Mouse (Mus musculus): ENCODE results near the gene Metap1. TPM values are rescaled to one million over a fixed set of nuclear protein-coding genes. Genes with fewer than 3 reads are reported as not detected.
A peak's percentile ranks its signal among the peaks of the same experiment; 100 is the strongest.
"Not testable (repeated sequence)": the region's sequence is repeated elsewhere in the genome, so short reads cannot be mapped to it uniquely, and the experiment has no call there.

Gene Metap1
- total RNA-seq, 2 experiments from 2014 or later: 43.8 to 45.0 TPM

DNA sequence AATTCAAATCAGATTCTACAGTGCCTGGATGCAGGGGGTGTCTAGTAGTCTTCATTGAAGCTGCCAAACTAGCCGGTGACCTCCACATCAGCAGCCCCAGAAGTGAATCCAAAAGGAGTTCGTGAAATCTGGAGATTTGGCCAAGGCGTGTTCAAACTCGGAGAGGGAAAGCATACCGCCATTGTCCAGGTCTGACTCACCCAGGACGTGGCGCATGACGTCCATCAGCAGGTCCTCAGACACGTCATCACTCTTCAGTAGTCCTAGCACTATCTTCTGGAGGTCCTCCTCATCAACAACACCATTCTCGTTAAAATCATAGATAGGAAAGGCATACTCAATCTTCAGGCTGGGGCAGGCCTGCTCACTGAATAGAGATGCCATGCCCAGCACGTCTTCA is 14.4 kb upstream of the Metap1 start:
- DNase-seq (ENCODE audit: low spot score in 2 of 2): no peak

DNA sequence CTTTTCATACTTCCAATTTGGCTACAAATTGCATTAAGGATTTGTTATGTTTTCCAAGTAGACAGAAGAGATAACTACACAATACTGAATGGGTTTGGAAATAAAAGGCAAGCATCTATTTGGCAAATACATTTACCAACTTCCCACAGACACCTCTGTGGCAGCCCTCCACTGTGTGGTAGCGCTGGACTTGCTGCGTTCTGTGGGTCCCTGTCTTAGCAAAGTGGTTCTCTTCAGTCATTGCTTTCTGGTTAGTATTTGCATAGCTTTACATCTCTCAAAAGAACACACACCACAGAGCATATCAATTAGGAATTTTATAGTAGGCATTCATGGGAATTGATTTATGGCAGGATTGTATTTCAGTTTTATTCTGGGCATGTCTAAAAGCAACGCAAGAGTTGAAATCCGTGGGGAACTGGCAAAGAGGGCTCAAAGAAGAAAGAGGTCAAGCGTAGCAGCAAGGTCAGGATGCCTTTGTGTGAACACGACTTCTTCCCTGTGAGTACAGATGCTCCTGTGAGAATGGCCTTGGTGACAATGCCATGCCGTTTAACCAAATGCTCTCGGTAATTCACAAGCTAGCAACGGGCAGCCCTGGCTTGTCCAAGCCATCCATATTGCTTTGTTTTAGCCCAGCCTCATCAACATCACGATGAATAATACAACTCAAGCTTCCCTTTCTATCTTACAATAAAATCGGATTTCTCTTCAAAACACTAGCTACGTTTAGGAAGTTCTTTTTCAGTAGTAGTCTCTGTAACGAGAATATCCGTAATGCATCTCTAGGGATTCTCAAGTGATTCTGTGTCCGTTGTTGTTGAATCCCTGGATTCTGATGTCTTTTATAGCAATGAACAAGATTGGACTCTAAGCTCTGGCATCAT is 10.8 kb upstream of the Metap1 start:
- no peak for DNase-seq (ENCODE audit: low spot score in 2 of 2)

DNA sequence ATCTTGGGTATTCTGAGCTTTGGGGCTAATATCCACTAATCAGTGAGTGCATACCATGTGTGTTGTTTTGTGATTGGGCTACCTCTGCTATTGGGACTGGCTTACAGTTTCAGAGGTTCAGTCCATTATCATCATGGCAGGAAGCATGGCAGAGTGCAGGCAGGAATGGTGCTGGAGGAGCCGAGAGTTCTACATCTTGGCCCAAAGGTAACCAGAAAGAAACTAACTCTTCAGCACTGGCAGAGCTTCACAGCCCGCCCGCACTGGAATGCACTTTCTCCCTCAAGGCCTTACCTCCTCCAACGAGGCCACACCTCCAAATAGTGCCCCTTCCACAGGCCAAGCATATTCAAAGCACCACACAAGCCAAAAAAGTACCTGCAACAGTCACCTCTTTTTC is 9.4 kb upstream of the Metap1 start:
- DNase-seq (ENCODE audit: low spot score in 2 of 2): no peak

DNA sequence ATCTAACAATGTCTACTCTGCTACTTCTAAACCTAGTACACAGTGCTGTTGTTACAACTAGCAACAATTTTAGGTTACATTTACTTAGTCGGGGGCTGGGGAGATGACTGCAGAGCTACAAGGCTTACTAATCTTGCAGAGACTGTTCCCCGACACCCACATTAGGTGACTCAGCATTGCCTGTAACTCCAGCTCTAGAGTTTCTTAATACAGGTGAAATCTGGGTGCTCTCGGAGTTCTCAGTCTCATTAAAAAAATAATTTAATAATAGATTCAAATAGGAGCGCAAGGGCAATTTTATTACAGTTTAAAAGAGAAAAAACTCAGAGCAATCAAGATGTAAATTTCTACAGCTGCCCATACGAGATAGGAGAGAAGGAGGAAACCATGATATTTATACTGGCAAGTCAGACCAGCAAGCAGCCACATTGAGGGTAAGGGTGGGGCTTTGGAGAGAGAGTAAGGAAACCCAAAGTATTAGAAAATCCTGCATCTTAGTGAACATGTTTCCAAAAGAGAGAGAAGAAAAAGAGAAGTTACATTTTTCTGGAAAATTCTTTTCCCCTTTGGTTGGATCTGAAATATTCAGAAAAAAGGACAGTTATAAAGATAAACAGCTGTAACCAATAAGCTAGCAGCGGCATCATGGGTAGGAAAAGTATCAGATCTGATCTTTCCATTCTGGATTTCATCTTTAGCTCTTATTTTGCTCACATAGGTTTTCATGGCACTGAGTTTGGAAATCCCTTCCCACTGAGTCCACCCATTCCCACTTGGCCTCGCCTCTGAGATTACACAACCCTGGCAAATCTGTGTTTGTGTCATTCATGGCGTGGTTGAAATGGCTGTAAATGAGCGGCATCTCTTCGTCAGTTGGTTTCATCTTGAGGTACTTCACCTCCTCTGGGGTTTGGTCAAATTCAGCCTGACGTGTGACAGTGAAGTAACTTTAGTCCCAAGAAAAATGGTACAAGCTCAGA is 6.1 kb upstream of the Metap1 start:
- DNase-seq (ENCODE audit: low spot score in 2 of 2): no peak

DNA sequence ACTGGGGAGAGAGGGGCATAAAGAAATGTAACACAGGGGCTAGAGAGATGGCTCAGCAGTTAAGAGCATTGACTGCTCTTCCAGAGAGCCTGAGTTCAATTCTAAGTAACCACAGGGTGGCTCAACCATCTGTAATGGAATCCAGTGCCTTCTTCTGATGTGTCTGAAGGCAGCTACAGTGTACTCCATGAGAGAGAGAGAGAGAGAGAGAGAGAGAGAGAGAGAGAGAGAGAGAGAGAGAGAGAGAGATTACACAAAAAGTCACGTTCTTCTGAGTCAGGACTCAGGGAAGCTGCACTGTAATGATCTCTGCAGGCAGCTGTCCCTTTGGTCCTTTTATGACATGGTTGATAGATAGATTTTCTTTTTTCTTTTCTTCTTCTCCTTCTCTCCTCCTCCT is 5.2 kb upstream of the Metap1 start:
- DNase-seq (ENCODE audit: low spot score in 2 of 2): no peak

DNA sequence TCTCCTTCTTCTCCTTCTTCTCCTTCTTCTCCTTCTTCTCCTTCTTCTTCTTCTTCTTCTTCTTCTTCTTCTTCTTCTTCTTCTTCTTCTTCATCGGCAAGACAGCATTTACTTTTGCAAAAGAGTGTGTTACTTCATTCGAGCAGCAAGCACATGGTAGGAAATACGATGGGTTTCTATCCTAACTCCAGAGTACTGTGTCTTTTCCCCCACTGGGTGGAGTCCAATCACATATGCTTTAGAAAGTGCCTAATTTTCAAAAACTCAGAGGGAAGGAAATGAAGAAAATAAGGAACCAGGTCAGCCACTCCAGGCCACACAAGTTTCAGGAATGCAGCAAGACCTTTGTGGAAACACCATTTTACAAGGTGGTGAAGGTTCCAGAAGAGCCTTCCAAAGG is 4.4 kb upstream of the Metap1 start:
- DNase-seq (ENCODE audit: low spot score in 2 of 2): no peak

DNA sequence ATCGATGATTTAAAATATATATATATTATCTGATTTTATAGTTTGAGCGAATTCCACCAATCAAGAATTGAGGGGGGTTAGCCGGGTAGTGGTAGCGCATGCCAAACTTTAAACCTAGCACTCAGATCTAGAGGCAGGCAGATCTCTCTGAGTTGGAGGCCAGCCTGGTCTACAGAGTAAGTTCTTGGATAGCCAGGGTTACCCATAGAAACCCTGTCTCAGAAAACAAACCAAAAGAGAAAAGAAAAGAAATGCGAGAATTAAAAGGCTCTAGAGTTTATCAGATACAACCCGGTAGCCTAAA is 671 bp upstream of the Metap1 start:
- no peak for DNase-seq (ENCODE audit: low spot score in 2 of 2)

DNA sequence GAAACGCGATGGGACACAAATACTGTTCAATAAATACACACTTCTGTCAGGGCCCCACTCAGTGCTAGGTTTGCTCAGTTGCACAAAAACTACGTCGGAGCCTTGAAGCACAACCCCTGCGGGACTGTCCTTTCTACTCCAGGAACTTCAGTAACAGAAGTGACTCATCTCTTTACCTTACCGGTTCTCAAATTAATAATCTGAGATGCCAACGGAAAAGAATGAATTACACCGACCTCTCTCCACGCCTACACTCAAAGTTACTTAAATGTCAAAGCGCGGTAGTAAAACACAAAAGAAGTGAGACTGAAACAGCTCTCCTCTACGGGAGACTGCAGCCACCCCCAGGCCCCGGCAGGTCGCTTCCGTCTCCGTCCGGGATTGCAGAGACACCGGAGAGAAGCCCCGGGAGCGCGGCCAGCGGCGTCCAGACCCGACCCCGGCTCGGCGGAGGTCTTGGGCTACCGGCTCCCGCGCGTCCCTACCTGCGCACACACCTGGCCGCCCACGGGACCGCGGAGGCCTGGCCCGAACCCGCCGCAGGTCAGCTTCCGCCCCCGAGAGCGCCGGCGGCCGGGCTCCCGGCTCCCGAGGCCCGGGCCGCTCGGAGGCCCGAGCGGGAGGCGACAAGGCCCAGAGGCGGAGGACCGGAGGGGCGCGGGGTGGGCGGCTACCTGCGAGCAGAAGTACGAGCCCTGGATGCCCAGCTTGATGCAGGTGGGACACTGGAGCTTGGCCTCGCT is 560 bp downstream of the Metap1 start:
- peak in 1 of 2 experiments; percentile 7 for DNase-seq (ENCODE audit: low spot score in 2 of 2)

DNA sequence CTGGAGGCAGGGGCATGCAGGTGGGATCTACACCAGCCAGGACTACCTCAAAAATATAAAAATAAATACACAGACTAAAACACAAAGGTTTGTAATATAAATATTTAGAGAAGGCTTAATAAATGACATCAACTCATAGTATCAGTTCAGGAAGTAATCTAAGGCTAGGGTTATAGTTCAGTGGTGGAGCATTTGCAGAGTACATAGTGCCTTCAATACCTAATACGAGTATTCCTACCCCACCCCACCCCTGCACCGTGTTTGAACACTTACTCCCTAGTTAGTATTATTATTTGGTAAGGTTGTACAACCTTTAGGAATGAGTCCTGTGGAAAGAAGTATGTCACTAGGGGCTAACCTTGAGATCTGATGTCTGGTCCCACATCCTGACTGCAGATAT is 6.1 kb downstream of the Metap1 start:
- no peak for DNase-seq (ENCODE audit: low spot score in 2 of 2)

DNA sequence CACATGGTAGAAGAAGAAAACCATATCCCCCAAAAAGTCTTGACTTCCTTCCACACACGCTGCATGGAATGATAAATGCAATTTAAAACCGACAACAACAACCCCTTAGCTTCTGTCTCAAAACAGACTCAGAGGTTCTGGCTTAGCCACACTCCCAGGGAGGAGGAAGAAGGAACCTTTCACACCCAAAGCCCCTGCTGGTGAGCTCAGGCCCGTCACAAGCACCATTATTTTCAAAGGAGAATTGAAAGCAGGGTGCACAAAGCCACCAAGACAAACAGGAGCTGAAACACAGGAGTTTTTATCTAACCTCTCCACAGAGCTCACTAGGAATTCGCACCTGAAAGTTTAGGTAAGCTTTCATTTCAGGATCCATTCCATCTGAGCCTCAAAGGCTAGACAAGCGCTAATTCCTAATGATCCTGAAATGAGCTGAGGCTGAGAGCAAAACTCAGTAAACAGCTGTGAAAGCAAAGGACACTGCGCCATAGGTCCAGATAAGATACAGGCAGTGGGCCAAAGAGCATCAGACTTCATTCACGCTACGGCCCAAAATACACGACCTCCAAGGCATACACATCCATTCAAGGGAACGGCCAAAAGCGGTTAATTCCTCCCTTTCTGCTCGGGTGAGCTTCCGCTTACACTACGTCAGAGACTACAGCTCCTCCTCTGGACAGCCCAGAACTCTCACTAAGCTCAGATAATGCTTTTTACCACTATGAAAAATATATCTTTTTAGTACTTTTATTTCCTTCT is 7.6 kb downstream of the Metap1 start:
- no peak for DNase-seq (ENCODE audit: low spot score in 2 of 2)

DNA sequence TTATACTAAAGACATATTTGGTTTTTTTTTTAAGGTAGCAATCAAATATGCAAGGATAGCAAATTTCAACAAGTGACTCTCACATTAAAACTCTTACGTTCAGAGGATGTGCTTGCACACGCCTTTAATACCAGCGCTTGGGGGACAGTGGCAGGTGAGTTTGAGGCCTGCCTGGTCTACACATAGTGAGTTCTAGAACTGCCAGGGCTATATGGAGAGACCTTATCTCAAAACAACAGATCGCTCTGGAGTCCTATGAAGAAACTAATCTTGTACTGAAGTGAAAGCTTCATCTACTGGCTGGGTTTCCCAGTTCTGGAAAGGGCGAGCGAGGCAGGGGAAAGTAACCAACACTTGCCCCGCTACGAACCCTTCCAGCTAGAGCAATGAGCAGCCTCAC is 9.8 kb downstream of the Metap1 start:
- DNase-seq (ENCODE audit: low spot score in 2 of 2): no peak

DNA sequence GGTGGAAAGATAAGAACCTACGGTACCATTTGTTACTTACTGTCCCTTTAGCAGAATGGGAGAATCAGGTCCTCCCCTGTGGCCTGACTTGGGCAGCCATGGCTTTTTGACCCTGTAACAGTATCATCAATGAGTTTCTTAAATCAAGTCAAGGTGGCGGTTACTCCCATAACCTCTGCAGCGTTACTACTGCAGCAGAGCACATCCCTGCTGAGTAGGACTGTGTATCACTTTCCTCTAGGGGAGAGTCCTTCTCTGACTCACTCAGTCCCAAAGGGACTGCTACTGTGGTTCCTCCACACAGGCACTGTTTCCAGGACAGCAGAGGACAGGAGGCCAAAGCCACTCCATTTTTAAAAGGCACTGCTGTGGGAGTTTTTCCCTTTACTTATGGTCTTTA is 18.2 kb downstream of the Metap1 start:
- DNase-seq (ENCODE audit: low spot score in 2 of 2): no peak

DNA sequence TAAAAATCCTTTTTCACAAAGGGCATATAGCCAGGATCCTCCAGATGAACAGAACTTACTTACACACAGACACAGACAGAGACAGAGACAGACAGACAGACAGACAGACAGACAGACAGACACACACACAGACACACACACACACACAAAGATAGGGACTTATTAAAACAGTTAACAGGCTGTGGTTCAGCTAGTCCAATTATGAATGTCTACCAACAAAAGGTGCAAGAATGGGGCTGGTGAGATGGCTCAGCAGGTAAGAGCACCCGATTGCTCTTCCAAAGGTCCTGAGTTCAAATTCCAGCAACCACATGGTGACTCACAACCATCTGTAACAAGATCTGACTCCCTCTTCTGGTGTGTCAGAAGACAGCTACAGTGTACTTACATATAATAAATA is 22.7 kb downstream of the Metap1 start:
- not testable (repeated sequence) for DNase-seq (ENCODE audit: low spot score in 2 of 2)

DNA sequence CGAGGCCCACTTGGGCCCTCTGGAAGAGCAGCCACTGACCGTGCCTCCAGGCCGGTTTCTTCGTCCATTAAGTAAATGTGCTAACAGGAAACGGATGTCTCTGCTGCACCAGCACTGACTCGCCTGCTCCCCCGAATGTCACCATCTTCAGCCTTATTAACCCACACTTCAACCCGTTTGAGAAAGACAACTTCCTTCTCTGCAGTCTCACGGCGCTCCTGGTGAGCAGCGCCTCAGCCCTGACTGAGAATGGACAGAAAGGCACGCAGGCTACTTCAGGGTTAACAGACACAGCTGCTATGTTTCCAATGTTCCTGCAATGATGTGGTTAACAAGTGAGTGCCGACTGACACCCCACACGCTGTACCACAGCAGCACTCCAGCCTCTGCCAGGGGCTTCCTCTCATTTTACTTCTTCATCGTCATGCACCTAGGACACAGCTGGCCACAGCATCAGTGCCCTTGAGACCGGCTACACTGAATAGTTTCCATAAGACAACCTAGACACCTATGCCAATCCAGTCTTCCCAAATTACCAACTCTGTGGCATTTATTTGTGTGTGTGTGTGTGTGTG is 24.7 kb downstream of the Metap1 start:
- no peak for DNase-seq (ENCODE audit: low spot score in 2 of 2)

DNA sequence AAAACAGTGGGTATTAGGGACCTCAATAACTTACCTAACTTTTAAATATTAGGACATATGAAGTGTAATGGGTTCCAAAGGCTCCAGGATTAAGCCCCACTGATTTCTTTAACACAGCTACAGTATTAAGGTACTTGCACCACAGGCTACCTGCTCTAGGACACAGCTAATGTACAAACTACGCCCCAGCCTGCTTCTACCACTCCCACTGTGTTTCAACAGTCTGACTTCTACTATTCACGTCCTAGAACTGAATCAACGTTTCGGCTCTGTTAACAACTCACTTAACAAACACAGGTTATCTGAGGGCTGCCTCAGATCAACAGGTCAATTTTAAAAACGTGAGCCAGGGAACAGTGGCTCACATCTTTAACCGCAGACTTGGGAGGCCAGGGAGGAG is 25.5 kb downstream of the Metap1 start:
- no peak for DNase-seq (ENCODE audit: low spot score in 2 of 2)

DNA sequence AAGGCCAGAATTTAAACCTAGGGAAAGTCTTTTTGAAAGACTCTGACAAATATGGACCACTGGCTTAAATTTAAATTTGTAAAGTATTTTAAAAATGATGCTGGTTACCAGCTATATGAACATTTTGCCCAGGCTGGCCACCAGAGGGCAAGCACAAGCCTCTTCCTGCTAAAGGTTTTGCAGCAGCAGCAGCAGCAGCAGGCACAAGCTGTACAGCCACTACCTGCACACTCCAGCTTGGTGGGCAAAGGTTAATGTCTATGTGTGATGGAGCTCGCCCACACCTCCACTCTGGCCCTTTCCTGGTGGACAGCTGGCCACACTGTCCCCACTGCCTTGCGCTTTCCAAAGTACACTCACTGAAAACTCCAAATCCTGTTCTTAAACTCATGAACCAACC is 26.2 kb downstream of the Metap1 start:
- DNase-seq (ENCODE audit: low spot score in 2 of 2): peak in 1 of 2 experiments; percentile 34

DNA sequence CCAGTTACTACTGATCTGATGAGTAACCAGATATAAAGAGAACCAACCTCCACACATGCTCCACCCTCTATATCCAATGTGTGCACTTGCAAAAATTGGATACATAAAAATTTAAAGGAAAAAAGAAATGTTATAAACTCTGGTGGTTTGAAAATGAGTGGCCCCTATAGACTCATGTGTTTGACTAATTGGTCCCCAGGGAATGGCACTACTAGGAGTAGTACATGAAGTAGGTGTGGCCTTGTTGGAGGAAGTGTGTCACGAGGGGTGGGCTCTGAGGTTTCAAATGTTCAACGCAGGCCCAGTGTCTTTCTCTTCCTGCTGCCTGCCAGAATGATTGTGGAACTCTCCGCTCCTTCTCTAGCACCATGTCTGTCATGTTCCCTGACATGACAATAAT is 27.5 kb downstream of the Metap1 start:
- DNase-seq (ENCODE audit: low spot score in 2 of 2): no peak

DNA sequence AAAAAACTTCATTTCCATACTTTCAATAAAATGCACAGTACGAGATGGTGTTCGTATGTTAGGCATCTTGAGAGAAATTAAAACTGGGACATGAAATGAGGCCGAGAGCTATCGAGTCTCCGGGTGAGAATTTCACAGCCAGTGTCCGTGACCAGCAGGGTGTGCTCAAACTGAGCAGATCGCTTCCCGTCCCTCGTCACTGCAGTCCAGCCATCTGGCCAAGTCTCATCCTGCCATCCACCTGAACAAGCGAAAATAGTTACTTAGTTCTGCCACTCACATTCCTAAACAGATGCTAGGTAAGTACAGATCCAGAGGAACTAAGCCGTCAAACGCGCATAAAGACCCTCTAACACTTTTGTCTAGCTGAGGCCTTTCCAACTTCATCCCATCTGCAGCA is 29.1 kb downstream of the Metap1 start:
- peak in 1 of 2 experiments; percentile 21 for DNase-seq (ENCODE audit: low spot score in 2 of 2)

DNA sequence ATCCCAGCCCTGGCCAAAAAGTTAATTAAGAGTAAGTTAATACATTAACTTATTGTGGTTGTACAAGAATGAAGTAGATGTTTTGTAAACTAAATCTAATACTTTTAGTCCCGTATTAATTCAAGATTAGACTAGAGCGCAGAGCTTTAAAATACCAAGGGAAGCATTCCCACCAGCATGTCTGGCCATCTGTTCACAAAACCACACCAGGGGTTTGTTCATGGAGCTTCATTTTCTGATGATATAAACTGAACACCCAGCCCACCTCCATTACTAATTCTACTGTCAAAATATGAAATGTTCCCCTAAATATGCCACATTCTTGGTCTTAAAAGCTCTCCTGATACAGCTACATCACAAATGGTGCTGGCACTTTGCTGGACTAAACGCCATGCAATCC is 30.9 kb downstream of the Metap1 start:
- DNase-seq (ENCODE audit: low spot score in 2 of 2): peak; percentile 51 to 80

DNA sequence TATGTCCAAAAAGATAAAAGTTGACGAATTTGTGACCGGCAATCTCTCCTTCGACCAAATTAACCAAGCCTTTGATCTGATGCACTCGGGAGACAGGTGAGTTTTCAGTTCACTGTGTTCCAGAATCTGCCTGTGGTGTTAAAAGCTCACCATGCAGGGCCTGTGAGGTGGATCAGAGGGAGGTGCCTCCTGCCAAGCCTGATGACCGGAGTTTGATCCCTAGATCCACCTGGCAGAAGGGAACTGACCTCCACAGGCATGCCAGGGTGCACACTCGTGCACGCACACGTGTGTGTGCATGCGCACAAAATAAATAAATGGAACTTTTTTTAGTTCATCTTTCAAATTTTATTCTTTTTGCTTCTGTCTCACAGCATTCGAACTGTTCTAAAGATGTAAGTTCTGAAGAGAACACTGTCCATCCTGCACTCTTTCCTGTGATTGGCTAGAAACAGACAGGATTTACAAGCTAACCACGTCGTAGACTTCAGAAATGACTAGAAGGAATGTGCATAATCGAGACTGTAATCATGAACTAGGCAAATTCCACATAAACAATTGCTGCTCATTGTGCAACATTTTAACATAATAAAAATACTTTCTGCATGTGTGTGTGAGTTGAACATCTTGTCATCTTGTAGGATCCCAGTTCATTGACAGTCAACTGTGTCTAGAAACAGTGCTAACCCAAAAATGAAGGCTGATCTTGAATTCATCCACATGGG is 34.4 kb downstream of the Metap1 start:
- no peak for DNase-seq (ENCODE audit: low spot score in 2 of 2)

All from layer of hippocampus, adult 18-20 months (tissue).